Mouse (Mus musculus) heart, embryonic 11.5 days (tissue): ENCODE data around the gene Sft2d2. TPM values are rescaled to one million over a fixed set of nuclear protein-coding genes. Genes with fewer than 3 reads are reported as not detected.

Experiments
- ATAC-seq: fragments of 200-750 bp; cut with Nextera tagmentation; replicated peaks from 2 replicates; pipeline ENCODE4 v1.8.0; 2017; ENCODE audit warnings: moderate library complexity; ENCODE audit not compliant: insufficient number of reproducible peaks, low FRiP score, low TSS enrichment
- H3K27ac ChIP-seq: fragments of 300-500 bp; sonication (generic); 2 replicates; pipeline ENCODE4 v1.5.1; 2014; ENCODE audit warnings: mild to moderate bottlenecking, low read depth, low read length
- H3K27me3 ChIP-seq: fragments of 300-500 bp; sonication (generic); 2 replicates; pipeline ENCODE4 v1.6.1; 2014; ENCODE audit warnings: mild to moderate bottlenecking, low read length, mixed read lengths; ENCODE audit not compliant: control insufficient read depth, insufficient read depth
- H3K36me3 ChIP-seq: fragments of 300-500 bp; sonication (generic); 2 replicates; pipeline ENCODE4 v1.6.1; 2014; ENCODE audit warnings: mild to moderate bottlenecking, low read length, moderate library complexity, mixed read lengths; ENCODE audit not compliant: control insufficient read depth, insufficient read depth
- H3K4me1 ChIP-seq: fragments of 300-500 bp; sonication (generic); 2 replicates; pipeline ENCODE4 v1.6.1; 2014; ENCODE audit warnings: low read length; ENCODE audit not compliant: control insufficient read depth, insufficient read depth
- H3K4me2 ChIP-seq: fragments of 300-500 bp; sonication (generic); 2 replicates; pipeline ENCODE4 v1.6.1; 2014; ENCODE audit warnings: mild to moderate bottlenecking, moderate library complexity
- H3K4me3 ChIP-seq: fragments of 300-500 bp; sonication (generic); 2 replicates; pipeline ENCODE4 v1.5.1; 2014; ENCODE audit warnings: low read depth, low read length
- H3K9ac ChIP-seq: fragments of 300-500 bp; sonication (generic); 2 replicates; pipeline ENCODE4 v1.6.1; 2014; ENCODE audit warnings: mild to moderate bottlenecking, low read depth, low read length, moderate library complexity
- H3K9me3 ChIP-seq: fragments of 300-500 bp; sonication (generic); replicated peaks from 2 replicates; pipeline ENCODE4 v1.6.1; 2016; ENCODE audit warnings: low read length; ENCODE audit not compliant: control insufficient read depth
- WGBS: fragments of 180-500 bp; shearing (Covaris S2); extraction: QIAGEN DNeasy Blood & Tissue Kit; methylation state at CpG from one replicate; pipeline ENCODE4 v1.1.7; 2014; ENCODE audit not compliant: insufficient replicate concordance; 5-methylcytosine and 5-hydroxymethylcytosine counted together
- polyA plus RNA-seq: library from polyadenylated mRNA; unstranded; fragments of >200 nt; fragmentation: Nextera tagmentation; extraction: Ambion mirVana; gene quantifications from 2 replicates; pipeline ENCODE4 v1.2.1, GENCODE M21; 2014

Gene Sft2d2
- polyA plus RNA-seq, 1 experiment from 2014 or later: 21.9 TPM

- no peak for ATAC-seq
- Histone ChIP-seq H3K4me2 (no peak overlapping the region), H3K4me3 (no peak overlapping the region), H3K9ac (no peak overlapping the region), H3K27ac (no peak overlapping the region), H3K9me3 (no peaks in the 10 kb centered on the region), H3K36me3 (peaks cover 3% of the 10 kb centered on the region; the same call in 1 of the 2 replicates), H3K27me3 (no peaks in the 10 kb centered on the region), H3K4me1 (peaks cover 25% of the 10 kb centered on the region)
- 62% methylated on average over 5 of the region's 5 CpGs for WGBS
Measured at GRCm38 (mm10) chr1:165187357-165187756, 6.9 kb downstream of the Sft2d2 start.

- peaks cover 6% of the 10 kb centered on the region for H3K36me3 ChIP-seq
- WGBS: 79% methylated on average over 12 of the region's 12 CpGs
- no peak overlapping the region for H3K4me3 ChIP-seq
- no peaks in the 10 kb centered on the region for H3K27me3 ChIP-seq
- H3K9me3 ChIP-seq: no peaks in the 10 kb centered on the region
- H3K4me2 ChIP-seq: no peak overlapping the region
- H3K9ac ChIP-seq: no peak overlapping the region
- peaks cover 23% of the 10 kb centered on the region for H3K4me1 ChIP-seq
- H3K27ac ChIP-seq: no peak overlapping the region
- no peak for ATAC-seq
Measured at GRCm38 (mm10) chr1:165186491-165186890, 7.7 kb downstream of the Sft2d2 start.

GRCm38 (mm10) chr1:165185116-165185515 is 9.1 kb downstream of the Sft2d2 start:
- Histone ChIP-seq H3K27me3 (no peaks in the 10 kb centered on the region), H3K4me1 (peaks cover 20% of the 10 kb centered on the region), H3K36me3 (peaks cover 6% of the 10 kb centered on the region), H3K9ac (no peak overlapping the region), H3K4me2 (no peak overlapping the region), H3K4me3 (no peak overlapping the region), H3K27ac (no peak overlapping the region), H3K9me3 (no peaks in the 10 kb centered on the region)
- ATAC-seq: no peak
- WGBS: 68% methylated on average over 7 of the region's 7 CpGs

GRCm38 (mm10) chr1:165184178-165184577 is 10.1 kb downstream of the Sft2d2 start:
- Histone ChIP-seq H3K36me3 (peaks cover 6% of the 10 kb centered on the region), H3K9me3 (no peaks in the 10 kb centered on the region), H3K4me3 (no peak overlapping the region), H3K27ac (no peak overlapping the region), H3K4me2 (no peak overlapping the region), H3K9ac (no peak overlapping the region), H3K27me3 (no peaks in the 10 kb centered on the region), H3K4me1 (peaks cover 20% of the 10 kb centered on the region)
- no peak for ATAC-seq
- WGBS: 78% methylated on average over 3 of the region's 3 CpGs

- Histone ChIP-seq H3K9me3 (no peaks in the 10 kb centered on the region), H3K9ac (no peak overlapping the region), H3K27me3 (no peaks in the 10 kb centered on the region), H3K4me1 (peaks cover 17% of the 10 kb centered on the region), H3K4me3 (no peak overlapping the region), H3K27ac (no peak overlapping the region), H3K4me2 (no peak overlapping the region), H3K36me3 (peaks cover 11% of the 10 kb centered on the region)
- ATAC-seq: no peak
- 73% methylated on average over 6 of the region's 6 CpGs for WGBS
Measured at GRCm38 (mm10) chr1:165183400-165183799, 10.8 kb downstream of the Sft2d2 start.

- Histone ChIP-seq H3K27me3 (no peaks in the 10 kb centered on the region), H3K27ac (no peak overlapping the region), H3K9me3 (no peaks in the 10 kb centered on the region), H3K4me1 (no peaks in the 10 kb centered on the region), H3K9ac (no peak overlapping the region), H3K4me3 (no peak overlapping the region), H3K4me2 (no peak overlapping the region), H3K36me3 (peaks cover 8% of the 10 kb centered on the region)
- ATAC-seq: no peak
- WGBS: 83% methylated on average over 5 of the region's 5 CpGs
Measured at GRCm38 (mm10) chr1:165179321-165179720, 14.9 kb downstream of the Sft2d2 start.

GRCm38 (mm10) chr1:165178075-165178474 is 16.2 kb downstream of the Sft2d2 start:
- Histone ChIP-seq H3K9ac (no peak overlapping the region), H3K27me3 (no peaks in the 10 kb centered on the region), H3K27ac (no peak overlapping the region), H3K4me1 (no peaks in the 10 kb centered on the region), H3K4me2 (no peak overlapping the region), H3K9me3 (no peaks in the 10 kb centered on the region), H3K36me3 (peaks cover 8% of the 10 kb centered on the region), H3K4me3 (no peak overlapping the region)
- ATAC-seq: no peak
- 74% methylated on average over 6 of the region's 6 CpGs for WGBS

GRCm38 (mm10) chr1:165174059-165174616 is 20.1 kb downstream of the Sft2d2 start:
- no peak for ATAC-seq
- WGBS: 66% methylated on average over 6 of the region's 9 CpGs
- H3K9ac ChIP-seq: no peak overlapping the region

GRCm38 (mm10) chr1:165171277-165171676 is 23.0 kb downstream of the Sft2d2 start:
- Histone ChIP-seq H3K27me3 (no peaks in the 10 kb centered on the region), H3K36me3 (no peaks in the 10 kb centered on the region), H3K4me1 (no peaks in the 10 kb centered on the region), H3K9ac (no peak overlapping the region), H3K4me3 (no peak overlapping the region), H3K9me3 (no peaks in the 10 kb centered on the region), H3K27ac (no peak overlapping the region), H3K4me2 (no peak overlapping the region)
- WGBS: 88% methylated on average over 7 of the region's 8 CpGs
- no peak for ATAC-seq

More at GRCm38 (mm10) chr1:165174059-165174616, 20.1 kb downstream of the Sft2d2 start:
- 0 out of 2 replicates have a peak, but pooled peaks cover 4% of the 10 kb centered on the region for H3K36me3 ChIP-seq
- no peaks in the 10 kb centered on the region for H3K4me1 ChIP-seq
- no peaks in the 10 kb centered on the region for H3K9me3 ChIP-seq
- no peak overlapping the region for H3K4me3 ChIP-seq
- no peak overlapping the region for H3K27ac ChIP-seq
- H3K4me2 ChIP-seq: no peak overlapping the region
- H3K27me3 ChIP-seq: no peaks in the 10 kb centered on the region
